Mouse (Mus musculus) hindbrain, embryonic 12.5 days (tissue): ENCODE measurements around the gene Gm10153. TPM values are rescaled to one million over a fixed set of nuclear protein-coding genes. Genes with fewer than 3 reads are reported as not detected.

Experiments
- polyA plus RNA-seq: library from polyadenylated mRNA; unstranded; fragments of >200 nt; fragmentation: Nextera tagmentation; extraction: Ambion mirVana; gene quantifications from 2 replicates; pipeline ENCODE4 v1.2.1, GENCODE M21; 2016

The Gm10153 gene
- polyA plus RNA-seq, 1 experiment from 2014 or later, result not detected

Other genes with a start within 250 kb of the Gm10153 start
- gene Brsk2, start 240.6 kb downstream of the Gm10153 start, polyA plus RNA-seq, result 15.9 and 18.6 TPM in 2 replicates
- gene Mob2, start 129.3 kb downstream of the Gm10153 start, polyA plus RNA-seq, result 48.0 and 48.8 TPM in 2 replicates
- 49.1 and 53.8 TPM in 2 replicates for gene Dusp8, start 94.5 kb downstream of the Gm10153 start, polyA plus RNA-seq
- not detected in 2 replicates for gene Gm45618, start 69.7 kb downstream of the Gm10153 start, polyA plus RNA-seq
- gene Gm39115, start 54.4 kb downstream of the Gm10153 start, polyA plus RNA-seq, result not detected in 2 replicates
- gene Gm45337, start 45.8 kb downstream of the Gm10153 start, polyA plus RNA-seq, result not detected in 2 replicates
- not detected in 2 replicates for gene Gm29735, start 33.3 kb downstream of the Gm10153 start, polyA plus RNA-seq
- not detected in 2 replicates for gene Gm4553, start 24.6 kb downstream of the Gm10153 start, polyA plus RNA-seq
- not detected in 2 replicates for gene Krtap5-2, start 14.4 kb downstream of the Gm10153 start, polyA plus RNA-seq
- gene Krtap5-3, start 11.0 kb upstream of the Gm10153 start, polyA plus RNA-seq, result not detected in 2 replicates
- not detected in 2 replicates for gene Gm7579, start 21.5 kb upstream of the Gm10153 start, polyA plus RNA-seq
- gene Krtap5-5, start 39.6 kb upstream of the Gm10153 start, polyA plus RNA-seq, result not detected in 2 replicates
- gene Gm40460, start 50.7 kb upstream of the Gm10153 start, polyA plus RNA-seq, result not detected in 2 replicates
- not detected in 2 replicates for gene Gm2431, start 68.0 kb upstream of the Gm10153 start, polyA plus RNA-seq
- not detected in 2 replicates for gene Gm4559, start 84.0 kb upstream of the Gm10153 start, polyA plus RNA-seq
- gene Krtap5-1, start 106.7 kb upstream of the Gm10153 start, polyA plus RNA-seq, result not detected in 2 replicates
- not detected in 2 replicates for gene Krtap5-4, start 113.2 kb upstream of the Gm10153 start, polyA plus RNA-seq
- 0.82 and 1.3 TPM in 2 replicates for gene Ifitm10, start 183.4 kb upstream of the Gm10153 start, polyA plus RNA-seq
- gene Gm49369, start 192.3 kb upstream of the Gm10153 start, polyA plus RNA-seq, result not detected in 2 replicates
- 213 and 215 TPM in 2 replicates for gene Ctsd, start 197.6 kb upstream of the Gm10153 start, polyA plus RNA-seq
- 0.30 TPM in 1 of 2 replicates, not detected in the other for gene Syt8, start 244.5 kb upstream of the Gm10153 start, polyA plus RNA-seq